In the genomic region with DNA sequence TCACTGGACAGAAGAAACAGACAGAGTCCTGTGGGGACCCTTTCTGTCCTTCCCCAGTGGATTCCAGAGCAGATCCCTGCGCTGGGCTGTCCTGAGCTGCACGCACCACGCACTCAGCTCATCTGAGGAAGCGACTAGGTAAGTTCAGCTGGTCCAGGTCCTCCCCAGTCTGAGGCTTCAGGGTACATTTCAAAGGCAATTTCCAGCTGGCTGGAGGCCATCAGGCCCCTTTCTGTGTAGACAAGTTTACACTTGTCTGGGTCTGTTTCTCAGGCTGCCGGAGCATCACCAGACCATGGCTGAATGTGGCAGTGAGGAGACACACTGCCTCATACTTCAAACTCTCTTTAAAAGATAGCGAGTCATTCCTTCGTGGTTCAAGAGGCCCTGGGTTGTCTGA, we compare ENCODE assay signal across 20 mouse cellular contexts. TPM values are rescaled to one million over a fixed set of nuclear protein-coding genes. Genes with fewer than 3 reads are reported as not detected.
DNase-seq lines count a peak whose midpoint lies in the region; ATAC-seq lines count a peak whose summit lies in the region.
"Had no signal": no experiment of that assay in that cellular context is flagged by ENCODE, and none has a peak within 500 bp of the region (broad histone marks: within the 10 kb centered on the region; RNA-seq: fewer than 3 reads in every experiment).

No protein-coding gene starts in this region.

- no peaks in the 10 kb centered on the region for H3K27me3 ChIP-seq in heart, embryonic 11.5 days (ENCODE audit: control insufficient read depth, insufficient read depth, low read length)
- peaks cover 6% of the 10 kb centered on the region; the same call in 1 of the 2 replicates for H3K27me3 ChIP-seq in kidney, embryonic 15.5 days
- H3K27me3 ChIP-seq in limb, embryonic 12.5 days: peaks cover 25% of the 10 kb centered on the region
- H3K27me3 ChIP-seq: neural tube, embryonic 15.5 days had no signal

- 0 out of 2 replicates have a peak, but pooled peaks cover 3% of the 10 kb centered on the region for H3K4me1 ChIP-seq in heart, embryonic 11.5 days (ENCODE audit: control insufficient read depth, insufficient read depth, low read length)
- H3K4me1 ChIP-seq in kidney, embryonic 15.5 days: peaks cover 8% of the 10 kb centered on the region
- peaks cover 22% of the 10 kb centered on the region for H3K4me1 ChIP-seq in limb, embryonic 12.5 days (replicated peaks)

- H3K27ac ChIP-seq in heart, embryonic 11.5 days (ENCODE audit: low read depth, low read length): no peak overlapping the region
- no peak overlapping the region for H3K27ac ChIP-seq in kidney, embryonic 15.5 days
- H3K27ac ChIP-seq in limb, embryonic 12.5 days: no peak overlapping the region
- H3K27ac ChIP-seq: forebrain, embryonic 12.5 days; hindbrain, embryonic 14.5 days; midbrain, embryonic 10.5 days; neural tube, embryonic 15.5 days had no signal

- no peaks in the 10 kb centered on the region for H3K36me3 ChIP-seq in heart, embryonic 11.5 days (ENCODE audit: control insufficient read depth, insufficient read depth, low read length)
- no peaks in the 10 kb centered on the region for H3K36me3 ChIP-seq in kidney, embryonic 15.5 days
- H3K36me3 ChIP-seq in limb, embryonic 12.5 days: no peaks in the 10 kb centered on the region
- H3K36me3 ChIP-seq: forebrain, embryonic 12.5 days; midbrain, embryonic 10.5 days; neural tube, embryonic 15.5 days had no signal

- H3K4me3 ChIP-seq in heart, embryonic 11.5 days (ENCODE audit: low read depth, low read length): no peak overlapping the region
- H3K4me3 ChIP-seq in kidney, embryonic 15.5 days (replicated peaks): no peak overlapping the region
- no peak overlapping the region for H3K4me3 ChIP-seq in limb, embryonic 12.5 days (replicated peaks)
- H3K4me3 ChIP-seq: forebrain, embryonic 12.5 days; midbrain, embryonic 10.5 days; neural tube, embryonic 15.5 days had no signal

- no peak overlapping the region for H3K9ac ChIP-seq in heart, embryonic 11.5 days (ENCODE audit: low read depth, low read length)
- H3K9ac ChIP-seq in kidney, embryonic 15.5 days: no peak overlapping the region
- peak overlapping the region; percentile 23; the same call in 1 of the 2 replicates for H3K9ac ChIP-seq in limb, embryonic 12.5 days (replicated peaks)
- H3K9ac ChIP-seq: forebrain, embryonic 12.5 days; hindbrain, embryonic 14.5 days; liver, postnatal 0 days; neural tube, embryonic 15.5 days had no signal

- no peaks in the 10 kb centered on the region for H3K9me3 ChIP-seq in heart, embryonic 11.5 days (replicated peaks; ENCODE audit: control insufficient read depth, low read length)
- H3K9me3 ChIP-seq in kidney, embryonic 15.5 days (replicated peaks): no peaks in the 10 kb centered on the region
- no peaks in the 10 kb centered on the region for H3K9me3 ChIP-seq in limb, embryonic 12.5 days
- H3K9me3 ChIP-seq: forebrain, embryonic 12.5 days; midbrain, embryonic 10.5 days; neural tube, embryonic 15.5 days had no signal

- peak; percentile 39 for DNase-seq in cerebellum, adult 11-12 months
- DNase-seq in cerebellum, adult 18-20 months: no peak
- DNase-seq in heart, adult 11 months: no peak
- no peak for DNase-seq in kidney, postnatal 14 days
- DNase-seq in thymus, postnatal 4 days: no peak
- DNase-seq: gastrocnemius, postnatal 36 days; heart, postnatal 14 days; liver, postnatal 0 days; lung, postnatal 10 days; right cerebral cortex, adult 18-20 months; right cerebral cortex, postnatal 4 days; thymus, adult 2 months had no signal

- WGBS in heart, embryonic 11.5 days (ENCODE audit: insufficient replicate concordance): 64% methylated on average over 7 of the region's 7 CpGs
- WGBS in kidney, embryonic 15.5 days: 49% methylated on average over 7 of the region's 7 CpGs
- 63% methylated on average over 7 of the region's 7 CpGs for WGBS in limb, embryonic 12.5 days

- ATAC-seq in heart, embryonic 11.5 days (replicated peaks; ENCODE audit: insufficient number of reproducible peaks, low FRiP score, low TSS enrichment): peak; percentile 18; the same call in 1 of the 2 replicates
- 0 out of 2 replicates have a peak, but pooled peaks have one; percentile 5 for ATAC-seq in kidney, embryonic 15.5 days (replicated peaks; ENCODE audit: low FRiP score)
- no peak for ATAC-seq in limb, embryonic 12.5 days (ENCODE audit: insufficient number of reproducible peaks, insufficient read depth, low FRiP score, low TSS enrichment, low read depth)
- ATAC-seq: liver, postnatal 0 days had no signal

- H3K4me2 ChIP-seq in heart, embryonic 11.5 days: no peak overlapping the region
- no peak overlapping the region for H3K4me2 ChIP-seq in kidney, embryonic 15.5 days
- no peak overlapping the region for H3K4me2 ChIP-seq in limb, embryonic 12.5 days
- H3K4me2 ChIP-seq: forebrain, embryonic 12.5 days; hindbrain, embryonic 14.5 days; liver, embryonic 11.5 days; neural tube, embryonic 15.5 days had no signal

RNA-seq across cellular contexts. Expression of gene Chmp4b, which starts 55.8 kb away (rescaled TPM):
- 10.1 and 12.5 TPM in 2 replicates for polyA plus RNA-seq in heart, embryonic 11.5 days (2014; fragmentation: Nextera tagmentation; extraction: Ambion mirVana)
- polyA plus RNA-seq in kidney, embryonic 15.5 days (2015; fragmentation: Nextera tagmentation; extraction: Ambion mirVana): 24.6 and 24.8 TPM in 2 replicates
- 24.8 and 25.4 TPM in 2 replicates for polyA plus RNA-seq in limb, embryonic 12.5 days (2016; fragmentation: Nextera tagmentation; extraction: Ambion mirVana)
